Mouse (Mus musculus) limb, embryonic 12.5 days (tissue): ENCODE measurements around the gene March11. TPM values are rescaled to one million over a fixed set of nuclear protein-coding genes. Genes with fewer than 3 reads are reported as not detected.

ENCODE experiments used
- ATAC-seq: fragments of 200-750 bp; cut with Nextera tagmentation; 2 replicates; pipeline ENCODE4 v1.8.0; 2017; ENCODE audit warnings: low read depth, moderate TSS enrichment; ENCODE audit not compliant: insufficient number of reproducible peaks, insufficient read depth, low FRiP score, low TSS enrichment
- H3K27ac ChIP-seq: fragments of 300-500 bp; sonication (generic); 2 replicates; pipeline ENCODE4 v1.5.1; 2016; ENCODE audit warnings: mild to moderate bottlenecking, moderate library complexity
- H3K27me3 ChIP-seq: fragments of 300-500 bp; sonication (generic); 2 replicates; pipeline ENCODE4 v1.6.1; 2016; ENCODE audit warnings: mild to moderate bottlenecking, moderate library complexity
- H3K36me3 ChIP-seq: fragments of 300-500 bp; sonication (generic); 2 replicates; pipeline ENCODE4 v1.6.1; 2016; ENCODE audit warnings: mild to moderate bottlenecking, moderate library complexity
- H3K4me1 ChIP-seq: fragments of 300-500 bp; sonication (generic); replicated peaks from 2 replicates; pipeline ENCODE4 v1.6.1; 2016
- H3K4me2 ChIP-seq: fragments of 300-500 bp; sonication (generic); 2 replicates; pipeline ENCODE4 v1.6.1; 2016; ENCODE audit warnings: mild to moderate bottlenecking, moderate library complexity
- H3K4me3 ChIP-seq: fragments of 300-500 bp; sonication (generic); replicated peaks from 2 replicates; pipeline ENCODE4 v1.5.1; 2016; ENCODE audit warnings: mild to moderate bottlenecking
- H3K9ac ChIP-seq: fragments of 300-500 bp; sonication (generic); replicated peaks from 2 replicates; pipeline ENCODE4 v1.6.1; 2016; ENCODE audit warnings: mild to moderate bottlenecking, moderate library complexity
- H3K9me3 ChIP-seq: fragments of 300-500 bp; sonication (generic); 2 replicates; pipeline ENCODE4 v1.6.1; 2016; ENCODE audit warnings: mild to moderate bottlenecking, moderate library complexity
- WGBS: fragments of 180-500 bp; shearing (Covaris S2); methylation state at CpG from one replicate; pipeline ENCODE4 v1.1.7; 2016; 5-methylcytosine and 5-hydroxymethylcytosine counted together
- polyA plus RNA-seq: library from polyadenylated mRNA; unstranded; fragments of >200 nt; fragmentation: Nextera tagmentation; extraction: Ambion mirVana; gene quantifications from 2 replicates; pipeline ENCODE4 v1.2.1, GENCODE M21; 2016

Gene March11
- polyA plus RNA-seq, 1 experiment from 2014 or later: 0.41 TPM

DNA sequence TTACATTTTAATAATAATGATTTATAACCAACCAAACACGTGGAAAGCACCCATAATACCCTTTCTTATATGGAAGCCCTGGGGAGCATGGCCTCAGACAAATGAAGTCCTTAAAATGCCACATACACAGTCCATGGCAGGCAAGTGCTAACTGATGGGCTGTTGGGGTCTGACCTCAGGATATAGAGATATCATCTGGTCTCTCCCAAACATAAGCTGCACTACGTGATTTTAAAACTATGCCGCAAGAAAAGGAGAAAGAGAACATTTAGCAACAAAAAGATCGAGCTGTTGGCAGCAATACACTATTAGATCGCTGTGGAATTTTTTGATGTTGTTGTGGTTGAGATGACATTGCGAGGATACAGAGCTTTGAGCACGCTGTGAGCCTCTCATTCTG is 126.9 kb downstream of the March11 start:
- Histone ChIP-seq H3K4me3 (no peak overlapping the region), H3K9me3 (no peaks in the 10 kb centered on the region), H3K4me2 (no peak overlapping the region), H3K4me1 (no peaks in the 10 kb centered on the region), H3K27me3 (no peaks in the 10 kb centered on the region), H3K9ac (no peak overlapping the region), H3K27ac (no peak overlapping the region), H3K36me3 (no peaks in the 10 kb centered on the region)
- WGBS: 83% methylated on average over 7 of the region's 7 CpGs
- ATAC-seq: no peak

DNA sequence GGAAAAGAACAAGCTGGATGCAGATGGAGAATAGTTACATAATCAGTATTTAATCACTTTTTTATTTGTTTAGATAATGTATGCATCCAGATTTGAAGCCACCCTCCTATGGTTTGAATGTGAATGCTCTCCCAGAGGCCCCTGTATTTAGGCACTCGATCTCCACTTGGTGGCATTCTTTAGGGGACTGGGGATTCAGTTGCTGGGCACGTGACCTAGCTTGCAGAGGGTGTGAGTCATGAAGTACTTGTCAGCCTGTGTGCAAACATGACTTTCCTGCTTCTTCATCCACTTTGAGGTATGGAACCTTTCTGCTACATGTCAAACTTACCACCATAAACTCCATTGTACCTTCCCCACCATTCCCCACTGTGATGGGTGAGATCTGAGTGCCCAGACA is 128.3 kb downstream of the March11 start:
- no peak for ATAC-seq
- no peak overlapping the region for H3K9ac ChIP-seq
- 70% methylated on average over 2 of the region's 2 CpGs for WGBS
- H3K4me2 ChIP-seq: no peak overlapping the region
- H3K36me3 ChIP-seq: no peaks in the 10 kb centered on the region
- H3K27ac ChIP-seq: no peak overlapping the region
- H3K4me3 ChIP-seq: no peak overlapping the region
- no peaks in the 10 kb centered on the region for H3K9me3 ChIP-seq
- no peaks in the 10 kb centered on the region for H3K4me1 ChIP-seq
- no peaks in the 10 kb centered on the region for H3K27me3 ChIP-seq
